In the genomic region with DNA sequence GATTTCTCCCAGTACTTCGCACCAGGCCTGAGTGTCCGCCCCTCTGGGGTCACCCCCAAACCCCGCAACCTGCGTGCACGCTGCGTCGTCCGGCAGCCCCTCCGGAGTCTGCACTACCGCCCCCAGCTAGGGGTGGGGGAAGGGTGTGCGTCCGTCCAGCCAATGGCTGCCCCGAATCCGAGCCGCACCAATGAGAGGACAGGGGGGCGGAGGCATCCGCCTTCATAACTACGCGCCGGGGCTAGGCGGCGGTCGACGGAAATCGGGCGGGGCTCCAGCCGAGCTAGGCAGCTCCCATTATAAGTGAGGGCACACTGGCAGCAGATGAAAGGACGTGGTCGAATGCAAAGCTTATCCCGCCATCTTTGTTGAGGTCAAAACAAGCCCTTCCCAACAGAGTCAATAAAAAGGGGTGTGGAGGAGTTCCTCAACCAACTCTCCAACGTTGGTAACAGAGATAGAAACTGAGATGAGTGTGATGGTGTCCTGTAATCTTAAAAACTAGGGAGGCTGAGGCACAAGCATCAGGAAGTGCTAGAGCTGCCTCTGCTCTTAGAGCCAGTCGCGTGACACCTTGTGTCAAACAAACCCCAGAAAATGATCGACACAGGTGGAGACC, we compare ENCODE assay signal across 1 mouse cellular context.
A peak's percentile ranks its signal among the peaks of the same experiment; 100 is the strongest.
TF ChIP-seq lines count a peak whose summit lies in the region.

Rpl18 (plus strand) TSS at position 368 of the 619 bp plus-strand sequence.

TF ChIP-seq in CH12.LX, 34 proteins besides CTCF, POLR2A, EP300 and RAD21 (continued from another document):
- TF ChIP-seq ELF1 (IDR thresholded peaks at IDR 0.05; ENCODE audit: low read depth, low read length) (peak; percentile 77), MXI1 (IDR thresholded peaks at IDR 0.05; ENCODE audit: low read depth, low read length) (peak; percentile 79), HCFC1 (IDR thresholded peaks at IDR 0.05; ENCODE audit: low read depth, low read length) (peak; percentile 92), BHLHE40 (IDR thresholded peaks at IDR 0.05; ENCODE audit: low read depth, low read length) (peak; percentile 28; the same call in 1 of the 2 replicates), TCF12 (IDR thresholded peaks at IDR 0.05; ENCODE audit: low read depth, low read length) (peak; percentile 36; the same call in 1 of the 2 replicates), RCOR1 (conservative IDR thresholded peaks at IDR 0.05; ENCODE audit: low read depth, low read length) (peak; percentile 86; the same call in 1 of the 2 replicates), SIN3A (IDR thresholded peaks at IDR 0.05; ENCODE audit: low read length) (peak; percentile 87; the same call in 1 of the 2 replicates), NELFE (IDR thresholded peaks at IDR 0.05; ENCODE audit: low read depth, low read length) (peak; percentile 62), MYC (IDR thresholded peaks at IDR 0.05; ENCODE audit: low read depth, low read length) (0 out of 2 replicates have a peak, but pooled peaks have one; percentile 25), ZNF384 (IDR thresholded peaks at IDR 0.05; ENCODE audit: low read depth, low read length) (no peak), ZMIZ1 (IDR thresholded peaks at IDR 0.05; ENCODE audit: low read depth, low read length) (no peak), E2F4 (IDR thresholded peaks at IDR 0.05; ENCODE audit: insufficient replicate concordance, low read depth, low read length) (0 out of 2 replicates have a peak, but pooled peaks have one; percentile 28), POLR2AphosphoS2 (IDR thresholded peaks at IDR 0.05; ENCODE audit: low read depth, low read length) (peak; percentile 85; the same call in 1 of the 2 replicates)
